Mouse (Mus musculus): ENCODE results near the gene Tmem116. TPM values are rescaled to one million over a fixed set of nuclear protein-coding genes. Genes with fewer than 3 reads are reported as not detected.

Tmem116 gene
- total RNA-seq, 1 experiment = 3.0 TPM

- H3K36me3 ChIP-seq (ENCODE audit: control insufficient read depth, insufficient read depth, low read length, poor library complexity, severe bottlenecking) = no peaks in the 10 kb centered on the region
- no peak overlapping the region for H3K27ac ChIP-seq (ENCODE audit: insufficient read depth, low read depth, low read length, poor library complexity, severe bottlenecking)
- no peak for DNase-seq (ENCODE audit: low read depth, low spot score)
- H3K4me1 ChIP-seq (ENCODE audit: control insufficient read depth in 2 of 2, insufficient read depth in 2 of 2, low read length in 2 of 2, poor library complexity in 1 of 2) = peaks cover 0 to 2% of the 10 kb centered on the region in 2 experiments; a peak in 1 of 4 replicates
- no peaks in the 10 kb centered on the region for H3K9me3 ChIP-seq (ENCODE audit: control insufficient read depth, insufficient read depth, low read depth, low read length)
- no peak for TF ChIP-seq HCFC1 (IDR thresholded peaks at IDR 0.05; ENCODE audit: borderline replicate concordance, insufficient read depth, low read length)
- TF ChIP-seq ZC3H11A (IDR thresholded peaks at IDR 0.05; ENCODE audit: borderline replicate concordance, low read depth, low read length) = no peak
- TF ChIP-seq CHD2 (IDR thresholded peaks at IDR 0.05; ENCODE audit: low read depth, low read length) = no peak
- no peak for TF ChIP-seq MAFK (IDR thresholded peaks at IDR 0.05; ENCODE audit: insufficient read depth, low read depth, low read length)
- H3K4me3 ChIP-seq (ENCODE audit: insufficient read depth in 1 of 2, low read depth in 1 of 2, low read length in 2 of 2, poor library complexity in 1 of 2, severe bottlenecking in 1 of 2) = no peak overlapping the region
- in situ Hi-C loops (cut with MboI; ENCODE audit: low sequenced_read_pairs in 2 of 2, unreplicated experiment in 2 of 2) = no loop called here
- no peak overlapping the region for H3K9ac ChIP-seq (ENCODE audit: insufficient read depth, low read depth, low read length, poor library complexity, severe bottlenecking)
Observed at GRCm38 (mm10) chr5:121463601-121464250, 12.0 kb downstream of the Tmem116 start.

- in situ Hi-C loops (cut with MboI; ENCODE audit: low sequenced_read_pairs in 2 of 2, unreplicated experiment in 2 of 2) = no loop called here
- H3K9me3 ChIP-seq (ENCODE audit: control insufficient read depth, insufficient read depth, low read depth, low read length) = no peaks in the 10 kb centered on the region
- no peak overlapping the region for H3K9ac ChIP-seq (ENCODE audit: insufficient read depth, low read depth, low read length, poor library complexity, severe bottlenecking)
- no peak overlapping the region for H3K4me3 ChIP-seq (ENCODE audit: insufficient read depth in 1 of 2, low read depth in 1 of 2, low read length in 2 of 2, poor library complexity in 1 of 2, severe bottlenecking in 1 of 2)
- no peak for DNase-seq (ENCODE audit: low read depth, low spot score)
- H3K4me1 ChIP-seq (ENCODE audit: control insufficient read depth in 2 of 2, insufficient read depth in 2 of 2, low read length in 2 of 2, poor library complexity in 1 of 2) = peaks cover 0 to 3% of the 10 kb centered on the region in 2 experiments; a peak in 1 of 4 replicates
- no peak overlapping the region for H3K27ac ChIP-seq (ENCODE audit: insufficient read depth, low read depth, low read length, poor library complexity, severe bottlenecking)
- TF ChIP-seq ZC3H11A (IDR thresholded peaks at IDR 0.05; ENCODE audit: borderline replicate concordance, low read depth, low read length) (no peak), ZNF384 (IDR thresholded peaks at IDR 0.05; ENCODE audit: low read depth, low read length) (no peak), HCFC1 (IDR thresholded peaks at IDR 0.05; ENCODE audit: borderline replicate concordance, insufficient read depth, low read length) (no peak), CHD2 (IDR thresholded peaks at IDR 0.05; ENCODE audit: low read depth, low read length) (no peak), MAFK (IDR thresholded peaks at IDR 0.05; ENCODE audit: insufficient read depth, low read depth, low read length) (no peak)
- no peaks in the 10 kb centered on the region for H3K36me3 ChIP-seq (ENCODE audit: control insufficient read depth, insufficient read depth, low read length, poor library complexity, severe bottlenecking)
Observed at GRCm38 (mm10) chr5:121469566-121469965, 17.9 kb downstream of the Tmem116 start.

GRCm38 (mm10) chr5:121472411-121472810 is 20.7 kb downstream of the Tmem116 start:
- H3K9me3 ChIP-seq (ENCODE audit: control insufficient read depth, insufficient read depth, low read depth, low read length) = no peaks in the 10 kb centered on the region
- no peak overlapping the region for H3K27ac ChIP-seq (ENCODE audit: insufficient read depth, low read depth, low read length, poor library complexity, severe bottlenecking)
- in situ Hi-C loops (cut with MboI; ENCODE audit: low sequenced_read_pairs in 2 of 2, unreplicated experiment in 2 of 2) = no loop called here
- peak overlapping the region; percentile 58 to 85 for H3K4me3 ChIP-seq (ENCODE audit: insufficient read depth in 1 of 2, low read depth in 1 of 2, low read length in 2 of 2, poor library complexity in 1 of 2, severe bottlenecking in 1 of 2)
- TF ChIP-seq ZNF384 (IDR thresholded peaks at IDR 0.05; ENCODE audit: low read depth, low read length) = no peak
- TF ChIP-seq CHD2 (IDR thresholded peaks at IDR 0.05; ENCODE audit: low read depth, low read length) = no peak
- no peak for TF ChIP-seq ZC3H11A (IDR thresholded peaks at IDR 0.05; ENCODE audit: borderline replicate concordance, low read depth, low read length)
- no peak for TF ChIP-seq HCFC1 (IDR thresholded peaks at IDR 0.05; ENCODE audit: borderline replicate concordance, insufficient read depth, low read length)
- TF ChIP-seq MAFK (IDR thresholded peaks at IDR 0.05; ENCODE audit: insufficient read depth, low read depth, low read length) = no peak
- H3K36me3 ChIP-seq (ENCODE audit: control insufficient read depth, insufficient read depth, low read length, poor library complexity, severe bottlenecking) = no peaks in the 10 kb centered on the region
- peak overlapping the region; percentile 63 for H3K9ac ChIP-seq (ENCODE audit: insufficient read depth, low read depth, low read length, poor library complexity, severe bottlenecking)
- H3K4me1 ChIP-seq (ENCODE audit: control insufficient read depth in 2 of 2, insufficient read depth in 2 of 2, low read length in 2 of 2, poor library complexity in 1 of 2) = peaks cover 0 to 3% of the 10 kb centered on the region in 2 experiments; a peak in 1 of 4 replicates
- DNase-seq (ENCODE audit: low read depth, low spot score) = no peak

GRCm38 (mm10) chr5:121474610-121475009 is 22.9 kb downstream of the Tmem116 start:
- Histone ChIP-seq H3K9ac (ENCODE audit: insufficient read depth, low read depth, low read length, poor library complexity, severe bottlenecking) (no peak overlapping the region), H3K9me3 (ENCODE audit: control insufficient read depth, insufficient read depth, low read depth, low read length) (no peaks in the 10 kb centered on the region), H3K4me3 (ENCODE audit: insufficient read depth in 1 of 2, low read depth in 1 of 2, low read length in 2 of 2, poor library complexity in 1 of 2, severe bottlenecking in 1 of 2) (no peak overlapping the region), H3K27ac (ENCODE audit: insufficient read depth, low read depth, low read length, poor library complexity, severe bottlenecking) (no peak overlapping the region), H3K36me3 (ENCODE audit: control insufficient read depth, insufficient read depth, low read length, poor library complexity, severe bottlenecking) (no peaks in the 10 kb centered on the region), H3K4me1 (ENCODE audit: control insufficient read depth in 2 of 2, insufficient read depth in 2 of 2, low read length in 2 of 2, poor library complexity in 1 of 2) (peaks cover 0 to 3% of the 10 kb centered on the region in 2 experiments; a peak in 1 of 4 replicates)
- no peak for DNase-seq (ENCODE audit: low read depth, low spot score)
- in situ Hi-C loops (cut with MboI; ENCODE audit: low sequenced_read_pairs in 2 of 2, unreplicated experiment in 2 of 2) = no loop called here
- TF ChIP-seq ZC3H11A (IDR thresholded peaks at IDR 0.05; ENCODE audit: borderline replicate concordance, low read depth, low read length) = no peak
- TF ChIP-seq CHD2 (IDR thresholded peaks at IDR 0.05; ENCODE audit: low read depth, low read length) = no peak
- TF ChIP-seq MAFK (IDR thresholded peaks at IDR 0.05; ENCODE audit: insufficient read depth, low read depth, low read length) = no peak
- no peak for TF ChIP-seq ZNF384 (IDR thresholded peaks at IDR 0.05; ENCODE audit: low read depth, low read length)
- TF ChIP-seq HCFC1 (IDR thresholded peaks at IDR 0.05; ENCODE audit: borderline replicate concordance, insufficient read depth, low read length) = no peak

All from ES-E14 (cell line).